Mouse (Mus musculus): ENCODE data around the gene Gtf2f1. TPM values are rescaled to one million over a fixed set of nuclear protein-coding genes. Genes with fewer than 3 reads are reported as not detected.
"Not testable (repeated sequence)": the region's sequence is repeated elsewhere in the genome, so short reads cannot be mapped to it uniquely, and the experiment has no call there.

Gtf2f1 gene
- polyA plus RNA-seq (2012; rRNA removed): 40.8 and 42.9 TPM in 2 replicates

DNA sequence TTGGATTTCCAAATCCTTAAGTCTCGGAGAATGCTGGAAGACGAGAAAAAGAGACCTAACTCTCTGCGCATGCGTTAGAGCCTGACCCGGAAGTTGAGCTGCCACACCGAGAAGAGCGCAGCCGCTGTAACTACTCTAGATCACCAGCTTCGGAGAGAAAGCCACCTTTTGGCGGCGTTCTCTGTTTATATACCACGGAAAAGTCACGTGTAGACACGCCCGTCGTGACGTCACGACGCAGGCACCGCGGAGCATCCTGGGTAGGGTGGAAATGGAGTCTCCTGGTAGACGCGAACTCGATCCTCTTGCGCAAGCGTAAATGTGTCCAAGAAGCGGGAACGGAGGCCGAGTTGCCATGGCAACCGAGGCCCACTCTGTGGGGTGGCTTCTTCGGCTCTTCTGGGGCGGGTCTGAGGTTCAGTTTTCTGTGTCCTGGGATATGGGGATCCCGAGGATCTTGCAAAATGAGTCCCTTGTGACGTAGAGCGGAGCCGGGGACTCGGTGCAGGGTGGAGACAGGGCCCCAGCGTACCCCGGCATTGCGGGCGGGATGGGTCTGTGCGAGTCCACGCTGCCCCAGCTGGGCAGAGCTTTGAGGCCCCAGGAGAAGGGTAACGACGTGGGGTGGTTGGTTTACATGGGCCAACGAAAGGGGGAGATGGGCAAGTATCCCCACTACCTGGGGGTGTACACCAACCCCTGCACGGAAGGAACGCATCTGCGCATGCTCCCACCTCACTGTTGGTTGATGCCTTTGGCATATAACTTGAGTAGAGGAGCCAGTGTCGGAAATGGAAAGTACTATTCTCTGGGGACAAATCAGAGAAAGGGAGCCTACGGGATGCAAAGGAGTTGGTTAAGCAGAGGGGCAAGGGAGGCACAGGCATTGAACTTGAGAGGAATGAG, at the start of gene Gtf2f1, which contains the start of gene Gm17949:
Gtf2f1 (minus strand) TSS at position 53 of the 906 bp plus-strand sequence.
Gm17949 (plus strand) TSS at position 234 of the 906 bp plus-strand sequence.
- peaks cover 14% of the 10 kb centered on the region for H3K36me3 ChIP-seq (ENCODE audit: control insufficient read depth, insufficient read depth, low read length)
- H3K27me3 ChIP-seq (ENCODE audit: control insufficient read depth, insufficient read depth, low read length): no peaks in the 10 kb centered on the region
- H3K27ac ChIP-seq (ENCODE audit: control insufficient read depth, insufficient read depth, low read length): peak within 1 kb of the TSS; percentile 69
- DNase-seq: peak; percentile 87
- H3K4me3 ChIP-seq (ENCODE audit: control insufficient read depth, insufficient read depth, low read length): peak within 1 kb of the TSS; percentile 89
- WGBS: under 1% methylated on average over 51 of the region's 51 CpGs
- peaks cover 8% of the 10 kb centered on the region for H3K4me1 ChIP-seq (replicated peaks; ENCODE audit: control insufficient read depth, insufficient read depth, low read length)
- TF ChIP-seq POLR2A (IDR thresholded peaks at IDR 0.05; ENCODE audit: control insufficient read depth, extremely low read depth, insufficient read depth, low read length, poor library complexity): peak; percentile 98
- TF ChIP-seq CTCF (IDR thresholded peaks at IDR 0.05; ENCODE audit: borderline replicate concordance, control insufficient read depth, extremely low read depth, insufficient read depth, low read length, poor library complexity): 0 out of 2 replicates have a peak, but pooled peaks have one; percentile 43

DNA sequence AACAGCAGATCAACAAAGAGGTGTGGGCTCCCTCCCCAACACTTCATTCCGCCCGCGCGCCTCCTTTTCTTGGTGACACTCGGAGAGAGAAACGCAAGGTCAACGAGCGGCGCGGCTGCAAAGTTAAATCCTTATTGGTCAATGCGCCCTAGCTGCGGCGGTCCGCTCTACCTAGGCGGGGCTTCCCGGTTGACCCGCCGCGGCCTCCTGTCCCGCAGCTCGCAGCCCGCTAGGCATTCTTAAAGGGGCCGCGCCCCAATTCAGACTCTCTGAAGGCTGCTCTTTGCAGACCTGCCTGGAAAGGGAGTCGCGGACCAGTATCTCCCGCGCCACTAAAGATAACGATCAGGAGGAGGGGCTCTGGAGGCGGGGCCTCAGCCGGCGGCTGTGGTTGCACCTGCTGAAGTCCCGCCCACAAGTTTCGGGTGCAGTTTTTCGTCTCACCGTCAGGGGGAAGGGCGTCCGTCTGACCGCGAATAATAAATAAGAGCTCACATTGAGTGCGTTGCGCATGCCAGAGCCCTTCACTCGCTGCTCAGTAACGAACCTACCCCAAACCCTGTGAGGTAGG, 49.2 kb upstream of the Gtf2f1 start:
- H3K36me3 ChIP-seq (ENCODE audit: control insufficient read depth, insufficient read depth, low read length): no peaks in the 10 kb centered on the region
- under 1% methylated on average over 44 of the region's 44 CpGs for WGBS
- TF ChIP-seq CTCF (IDR thresholded peaks at IDR 0.05; ENCODE audit: borderline replicate concordance, control insufficient read depth, extremely low read depth, insufficient read depth, low read length, poor library complexity): peak; percentile 83; the same call in 1 of the 2 replicates
- TF ChIP-seq POLR2A (IDR thresholded peaks at IDR 0.05; ENCODE audit: control insufficient read depth, extremely low read depth, insufficient read depth, low read length, poor library complexity): peak; percentile 50; the same call in 1 of the 2 replicates
- peaks cover 3% of the 10 kb centered on the region; the same call in 1 of the 2 replicates for H3K27me3 ChIP-seq (ENCODE audit: control insufficient read depth, insufficient read depth, low read length)
- peak overlapping the region; percentile 52 for H3K27ac ChIP-seq (ENCODE audit: control insufficient read depth, insufficient read depth, low read length)
- peak; percentile 97 for DNase-seq
- peak overlapping the region; percentile 53 for H3K4me3 ChIP-seq (ENCODE audit: control insufficient read depth, insufficient read depth, low read length)
- peaks cover 26% of the 10 kb centered on the region for H3K4me1 ChIP-seq (replicated peaks; ENCODE audit: control insufficient read depth, insufficient read depth, low read length)

DNA sequence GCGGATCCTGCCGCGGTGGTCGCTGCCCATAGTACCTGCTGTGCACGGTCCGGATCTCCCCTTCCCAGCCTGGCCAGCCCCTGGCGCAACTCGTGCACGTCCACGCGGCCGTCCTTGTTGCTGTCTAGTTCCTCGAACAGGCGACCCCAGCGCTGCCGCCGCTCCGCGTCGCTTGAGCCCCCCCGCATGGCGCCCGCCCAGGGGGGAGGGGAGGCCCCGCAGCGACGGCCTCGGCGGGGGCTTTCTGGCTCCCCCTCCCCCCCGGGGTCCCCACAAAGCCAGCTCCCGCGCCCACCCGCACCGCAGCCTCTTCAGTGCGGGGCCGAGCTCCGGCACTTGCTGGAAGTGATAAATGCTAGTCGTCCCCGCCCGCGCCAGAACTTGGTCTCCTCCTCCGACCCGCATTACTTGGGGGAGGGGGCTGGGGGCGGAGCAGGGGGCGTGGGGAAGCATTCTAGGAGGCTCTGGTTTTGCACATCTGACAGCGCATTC, 48.4 kb upstream of the Gtf2f1 start, which contains the start of gene Slc25a23:
Slc25a23 (minus strand) TSS at position 378 of the 492 bp plus-strand sequence.
- Histone ChIP-seq H3K27ac (ENCODE audit: control insufficient read depth, insufficient read depth, low read length) (peak within 1 kb of the TSS; percentile 52), H3K4me1 (replicated peaks; ENCODE audit: control insufficient read depth, insufficient read depth, low read length) (peaks cover 26% of the 10 kb centered on the region), H3K36me3 (ENCODE audit: control insufficient read depth, insufficient read depth, low read length) (0 out of 2 replicates have a peak, but pooled peaks cover under 1% of the 10 kb centered on the region), H3K27me3 (ENCODE audit: control insufficient read depth, insufficient read depth, low read length) (peaks cover 3% of the 10 kb centered on the region; the same call in 1 of the 2 replicates), H3K4me3 (ENCODE audit: control insufficient read depth, insufficient read depth, low read length) (peak within 1 kb of the TSS; percentile 89)
- WGBS: under 1% methylated on average over 45 of the region's 45 CpGs
- TF ChIP-seq POLR2A (IDR thresholded peaks at IDR 0.05; ENCODE audit: control insufficient read depth, extremely low read depth, insufficient read depth, low read length, poor library complexity): no peak
- TF ChIP-seq CTCF (IDR thresholded peaks at IDR 0.05; ENCODE audit: borderline replicate concordance, control insufficient read depth, extremely low read depth, insufficient read depth, low read length, poor library complexity): no peak
- peak; percentile 77 for DNase-seq

DNA sequence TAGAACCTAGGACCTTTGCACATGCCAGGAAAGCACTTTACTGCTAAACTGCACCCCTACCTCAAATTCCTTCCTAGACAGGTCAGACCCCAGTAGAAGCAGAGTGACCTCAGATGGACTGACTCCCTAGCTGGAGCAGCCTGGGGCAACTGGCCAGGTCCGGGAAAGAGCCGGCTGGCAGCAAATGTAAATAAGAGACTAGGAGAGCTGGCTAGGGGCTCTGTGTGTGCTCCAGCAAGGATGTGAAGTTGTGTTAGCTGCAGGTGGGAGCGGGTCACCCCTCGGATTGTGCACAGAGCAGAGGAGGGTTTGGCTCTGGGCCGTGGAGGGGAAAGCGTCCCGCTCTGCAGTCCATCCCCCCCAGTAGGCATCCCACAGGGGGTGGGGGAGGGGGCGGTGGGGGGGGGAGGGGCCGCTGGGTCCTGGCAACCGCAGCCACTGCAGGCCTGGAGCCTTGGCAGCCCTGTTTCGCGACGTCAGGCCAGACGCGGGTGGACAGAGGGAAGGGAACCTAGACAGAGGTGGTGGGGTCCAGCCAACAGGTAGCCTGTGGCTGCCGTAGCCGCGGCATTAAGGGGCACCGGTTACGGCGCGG, 47.9 kb upstream of the Gtf2f1 start, which contains the start of gene Crb3:
Crb3 (plus strand) TSS at position 215 of the 595 bp plus-strand sequence.
- WGBS: 13% methylated on average over 21 of the region's 22 CpGs
- Histone ChIP-seq H3K36me3 (ENCODE audit: control insufficient read depth, insufficient read depth, low read length) (0 out of 2 replicates have a peak, but pooled peaks cover 5% of the 10 kb centered on the region), H3K27me3 (ENCODE audit: control insufficient read depth, insufficient read depth, low read length) (peaks cover 3% of the 10 kb centered on the region; the same call in 1 of the 2 replicates), H3K4me3 (ENCODE audit: control insufficient read depth, insufficient read depth, low read length) (peak within 1 kb of the TSS; percentile 89), H3K27ac (ENCODE audit: control insufficient read depth, insufficient read depth, low read length) (no peak within 1 kb of the TSS), H3K4me1 (replicated peaks; ENCODE audit: control insufficient read depth, insufficient read depth, low read length) (peaks cover 26% of the 10 kb centered on the region)
- no peak for TF ChIP-seq POLR2A (IDR thresholded peaks at IDR 0.05; ENCODE audit: control insufficient read depth, extremely low read depth, insufficient read depth, low read length, poor library complexity)
- no peak for TF ChIP-seq CTCF (IDR thresholded peaks at IDR 0.05; ENCODE audit: borderline replicate concordance, control insufficient read depth, extremely low read depth, insufficient read depth, low read length, poor library complexity)
- DNase-seq: peak; percentile 23

DNA sequence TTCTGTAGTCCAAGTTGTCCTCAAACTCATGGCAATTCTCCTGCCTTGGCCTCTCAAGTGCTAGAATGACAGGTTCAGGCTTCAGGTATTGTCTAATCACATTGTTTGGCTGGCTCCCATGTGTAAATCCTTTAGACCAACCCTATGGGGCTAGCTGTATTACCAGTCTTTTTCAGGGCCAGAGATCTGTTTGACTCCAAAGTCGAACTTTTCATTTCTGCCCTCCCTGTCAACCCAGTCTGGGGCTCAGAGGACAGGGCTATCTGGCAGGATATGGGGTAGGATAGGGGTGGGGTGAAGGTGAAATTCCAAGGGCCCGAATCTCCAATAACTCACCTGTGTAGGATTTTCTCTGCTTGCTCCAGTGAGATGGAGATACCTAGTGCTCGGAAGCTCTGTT, 45.2 kb upstream of the Gtf2f1 start:
- H3K4me3 ChIP-seq (ENCODE audit: control insufficient read depth, insufficient read depth, low read length): no peak overlapping the region
- no peaks in the 10 kb centered on the region for H3K27me3 ChIP-seq (ENCODE audit: control insufficient read depth, insufficient read depth, low read length)
- peaks cover 13% of the 10 kb centered on the region for H3K4me1 ChIP-seq (replicated peaks; ENCODE audit: control insufficient read depth, insufficient read depth, low read length)
- TF ChIP-seq CTCF (IDR thresholded peaks at IDR 0.05; ENCODE audit: borderline replicate concordance, control insufficient read depth, extremely low read depth, insufficient read depth, low read length, poor library complexity): no peak
- TF ChIP-seq POLR2A (IDR thresholded peaks at IDR 0.05; ENCODE audit: control insufficient read depth, extremely low read depth, insufficient read depth, low read length, poor library complexity): no peak
- no peak for DNase-seq
- WGBS: 97% methylated on average over 3 of the region's 3 CpGs
- H3K27ac ChIP-seq (ENCODE audit: control insufficient read depth, insufficient read depth, low read length): no peak overlapping the region
- H3K36me3 ChIP-seq (ENCODE audit: control insufficient read depth, insufficient read depth, low read length): 0 out of 2 replicates have a peak, but pooled peaks cover 11% of the 10 kb centered on the region

DNA sequence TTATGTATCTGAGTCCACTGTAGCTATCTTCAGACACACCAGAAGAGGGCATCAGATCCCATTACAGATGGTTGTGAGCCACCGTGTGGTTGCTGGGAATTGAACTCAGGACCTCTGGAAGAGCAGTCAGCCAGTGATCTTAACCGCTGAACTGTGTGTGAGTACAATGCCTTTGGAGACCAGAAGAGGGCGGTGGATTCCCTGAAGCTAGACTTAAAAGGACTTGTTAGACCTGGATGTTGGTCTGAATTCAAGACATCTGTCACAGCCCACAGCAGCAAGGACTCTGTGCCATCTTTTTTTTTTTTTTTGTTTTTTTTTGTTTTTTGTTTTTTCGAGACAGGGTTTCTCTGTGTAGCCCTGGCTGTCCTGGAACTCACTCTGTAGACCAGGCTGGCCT, 40.6 kb upstream of the Gtf2f1 start:
- H3K4me1 ChIP-seq (replicated peaks; ENCODE audit: control insufficient read depth, insufficient read depth, low read length); H3K27me3 ChIP-seq (ENCODE audit: control insufficient read depth, insufficient read depth, low read length); H3K27ac ChIP-seq (ENCODE audit: control insufficient read depth, insufficient read depth, low read length); H3K4me3 ChIP-seq (ENCODE audit: control insufficient read depth, insufficient read depth, low read length): not testable (repeated sequence)
- 0 out of 2 replicates have a peak, but pooled peaks cover 11% of the 10 kb centered on the region for H3K36me3 ChIP-seq (ENCODE audit: control insufficient read depth, insufficient read depth, low read length)
- 87% methylated on average over 4 of the region's 4 CpGs for WGBS
- peak; percentile 49 for DNase-seq

Measured in thymus, adult 2 months (tissue).